Mouse (Mus musculus) embryonic fibroblast, embryonic 13.5 days (primary cell): ENCODE results near the gene Rhebl1. TPM values are rescaled to one million over a fixed set of nuclear protein-coding genes. Genes with fewer than 3 reads are reported as not detected.

ENCODE experiments used
- H3K27ac ChIP-seq: 2 replicates; pipeline ENCODE4 v1.5.1; 2012; ENCODE audit warnings: low read length, control low read depth, inconsistent platforms; ENCODE audit not compliant: insufficient read depth
- H3K4me1 ChIP-seq: 2 replicates; pipeline ENCODE4 v1.6.1; 2011; ENCODE audit warnings: low read length; ENCODE audit not compliant: control insufficient read depth, insufficient read depth
- H3K4me3 ChIP-seq: 2 replicates; pipeline ENCODE4 v1.5.1; 2011; ENCODE audit warnings: mild to moderate bottlenecking, control low read depth, low read length; ENCODE audit not compliant: insufficient read depth
- CTCF ChIP-seq: IDR thresholded peaks from 2 replicates; pipeline ENCODE4 v1.5.1; 2011; ENCODE audit warnings: mild to moderate bottlenecking, control low read depth, low read length, moderate library complexity, borderline replicate concordance; ENCODE audit not compliant: insufficient read depth
- POLR2A ChIP-seq: IDR thresholded peaks from 2 replicates; pipeline ENCODE4 v1.6.1; 2011; ENCODE audit warnings: low read depth, mild to moderate bottlenecking, control low read depth, low read length, moderate library complexity
- polyA plus RNA-seq: library from polyadenylated mRNA; stranded (reverse); fragments of >200 nt; gene quantifications from 2 replicates; pipeline ENCODE4 v1.2.4, GENCODE M21; 2011; ENCODE audit warnings: low read depth; ENCODE audit not compliant: missing spikeins, insufficient read length

The Rhebl1 gene
- polyA plus RNA-seq, 1 experiment, result 7.8 TPM

GRCm38 (mm10) chr15:98880978-98881655 lies 13.2 kb downstream of the Rhebl1 start:
- Histone ChIP-seq H3K27ac (no peak overlapping the region), H3K4me3 (peak overlapping the region; percentile 72), H3K4me1 (no peaks in the 10 kb centered on the region)
- TF ChIP-seq POLR2A, result peak; percentile 48
- no peak for TF ChIP-seq CTCF

- H3K27ac ChIP-seq, result no peak overlapping the region
- H3K4me1 ChIP-seq, result no peaks in the 10 kb centered on the region
- TF ChIP-seq POLR2A (no peak), CTCF (no peak)
- H3K4me3 ChIP-seq, result no peak overlapping the region
Measured at GRCm38 (mm10) chr15:98877331-98877730, 17.0 kb downstream of the Rhebl1 start.

GRCm38 (mm10) chr15:98871916-98872888 lies 22.1 kb downstream of the Rhebl1 start:
- peak overlapping the region; percentile 84 for H3K4me3 ChIP-seq
- TF ChIP-seq POLR2A (peak; percentile 70), CTCF (no peak)
- peaks cover 6% of the 10 kb centered on the region; the same call in 1 of the 2 replicates for H3K4me1 ChIP-seq
- peak overlapping the region; percentile 84 for H3K27ac ChIP-seq

- Histone ChIP-seq H3K4me1 (peaks cover 6% of the 10 kb centered on the region; the same call in 1 of the 2 replicates), H3K4me3 (peak within 1 kb of the TSS; percentile 84), H3K27ac (peak within 1 kb of the TSS; percentile 84)
- TF ChIP-seq CTCF (no peak), POLR2A (no peak)
Measured at GRCm38 (mm10) chr15:98871070-98871915, 23.0 kb downstream of the Rhebl1 start, which contains the start of gene Kmt2d. Kmt2d (minus strand) TSS chr15:98871204.

- Histone ChIP-seq H3K27ac (peak overlapping the region; percentile 23; the same call in 1 of the 2 replicates), H3K4me1 (peaks cover 6% of the 10 kb centered on the region; the same call in 1 of the 2 replicates), H3K4me3 (peak overlapping the region; percentile 84)
- TF ChIP-seq POLR2A, result no peak; the same call in 1 of the 2 replicates
- no peak for TF ChIP-seq CTCF
Measured at GRCm38 (mm10) chr15:98870179-98871069, 23.9 kb downstream of the Rhebl1 start.

- Histone ChIP-seq H3K4me1 (peaks cover 6% of the 10 kb centered on the region; the same call in 1 of the 2 replicates), H3K27ac (no peak overlapping the region), H3K4me3 (peak overlapping the region; percentile 84)
- no peak for TF ChIP-seq CTCF
- peak; percentile 26; the same call in 1 of the 2 replicates for TF ChIP-seq POLR2A
Measured at GRCm38 (mm10) chr15:98869342-98870178, 24.8 kb downstream of the Rhebl1 start.

GRCm38 (mm10) chr15:98868346-98869063 lies 25.8 kb downstream of the Rhebl1 start:
- TF ChIP-seq CTCF (no peak), POLR2A (no peak)
- peaks cover 6% of the 10 kb centered on the region; the same call in 1 of the 2 replicates for H3K4me1 ChIP-seq
- no peak overlapping the region for H3K27ac ChIP-seq
- H3K4me3 ChIP-seq, result peak overlapping the region; percentile 84
